Mouse (Mus musculus): ENCODE results near the gene Tnfsf15. TPM values are rescaled to one million over a fixed set of nuclear protein-coding genes. Genes with fewer than 3 reads are reported as not detected.

Tnfsf15 gene
- polyA plus RNA-seq, 1 experiment from 2014 or later, result 0.25 TPM

DNA sequence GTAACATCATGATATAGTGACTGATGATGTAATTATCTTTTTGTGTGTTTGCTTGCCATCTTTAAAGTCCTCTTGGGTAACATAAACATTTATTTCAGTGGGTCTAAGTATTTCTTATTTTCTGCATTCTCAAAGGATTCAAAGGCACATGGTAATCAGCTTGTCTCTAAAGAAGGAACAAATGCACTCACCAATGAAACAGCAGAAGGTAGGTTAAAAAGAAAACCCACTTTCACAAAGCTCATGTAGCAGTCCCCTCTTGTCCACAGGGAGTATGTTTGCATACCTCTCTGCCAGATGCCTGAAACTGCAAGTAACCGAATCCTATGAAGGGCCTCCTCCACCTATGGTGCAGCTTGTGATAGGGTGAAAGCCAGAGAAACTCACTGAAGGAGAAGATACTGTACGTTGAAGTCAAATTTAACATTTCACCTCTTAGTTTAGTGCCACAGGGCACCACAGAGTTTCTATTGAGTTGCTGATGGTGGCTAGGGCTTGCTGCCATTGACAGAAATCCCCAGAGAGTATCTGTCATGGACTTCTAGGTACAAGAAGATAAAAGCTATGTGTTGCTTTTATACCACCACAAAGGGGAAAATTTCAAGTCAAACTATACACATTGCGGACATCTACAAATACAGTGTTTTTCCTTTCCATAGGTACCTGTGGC, 3.3 kb upstream of the Tnfsf15 start:
- H3K27me3 ChIP-seq (ENCODE audit: control insufficient read depth, insufficient read depth, low read length), result no peaks in the 10 kb centered on the region
- H3K4me1 ChIP-seq (replicated peaks; ENCODE audit: control insufficient read depth, insufficient read depth, low read length), result peaks cover 2% of the 10 kb centered on the region; the same call in 1 of the 2 replicates
- H3K27ac ChIP-seq (ENCODE audit: low read depth, low read length), result no peak overlapping the region
- DNase-seq (ENCODE audit: low spot score) (no peak), ATAC-seq (ENCODE audit: low FRiP score) (no peak)
- H3K4me2 ChIP-seq (replicated peaks; ENCODE audit: low read depth, low read length), result no peak overlapping the region
- WGBS, result 67% methylated on average over 3 of the region's 3 CpGs
- no peak overlapping the region for H3K9ac ChIP-seq (ENCODE audit: low read depth, low read length)
- no peaks in the 10 kb centered on the region for H3K36me3 ChIP-seq (ENCODE audit: control insufficient read depth, insufficient read depth, low read length)
- no peaks in the 10 kb centered on the region for H3K9me3 ChIP-seq (ENCODE audit: control insufficient read depth, low read length)
- no peak overlapping the region for H3K4me3 ChIP-seq (ENCODE audit: low read depth, low read length)

DNA sequence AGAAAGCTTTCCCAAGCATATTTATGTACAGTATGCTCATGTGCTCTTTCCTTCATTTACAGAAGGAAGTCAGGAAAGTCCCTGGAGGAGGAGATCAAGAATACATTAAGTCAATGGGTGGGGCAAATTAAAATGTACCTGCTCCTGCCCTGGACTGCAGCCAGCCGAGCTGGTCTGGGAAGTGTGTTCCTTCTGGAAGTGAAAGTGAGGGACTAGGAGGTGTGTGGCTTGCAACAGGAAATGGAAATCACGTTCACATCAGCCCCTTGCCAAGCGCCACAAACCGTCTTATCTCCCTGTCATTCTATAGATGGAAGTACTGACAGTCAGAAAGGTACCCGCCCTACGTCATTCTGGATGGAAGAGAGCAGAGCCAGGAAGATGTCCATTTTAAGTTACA, 358 bp upstream of the Tnfsf15 start:
- H3K36me3 ChIP-seq (ENCODE audit: control insufficient read depth, insufficient read depth, low read length), result no peaks in the 10 kb centered on the region
- H3K4me1 ChIP-seq (replicated peaks; ENCODE audit: control insufficient read depth, insufficient read depth, low read length), result no peaks in the 10 kb centered on the region
- H3K9ac ChIP-seq (ENCODE audit: low read depth, low read length), result no peak overlapping the region
- no peaks in the 10 kb centered on the region for H3K9me3 ChIP-seq (ENCODE audit: control insufficient read depth, low read length)
- H3K27me3 ChIP-seq (ENCODE audit: control insufficient read depth, insufficient read depth, low read length), result no peaks in the 10 kb centered on the region
- no peak overlapping the region for H3K4me3 ChIP-seq (ENCODE audit: low read depth, low read length)
- H3K4me2 ChIP-seq (replicated peaks; ENCODE audit: low read depth, low read length), result no peak overlapping the region
- DNase-seq (ENCODE audit: low spot score) (no peak), ATAC-seq (ENCODE audit: low FRiP score) (no peak)
- WGBS, result 77% methylated on average over 6 of the region's 6 CpGs
- H3K27ac ChIP-seq (ENCODE audit: low read depth, low read length), result no peak overlapping the region

DNA sequence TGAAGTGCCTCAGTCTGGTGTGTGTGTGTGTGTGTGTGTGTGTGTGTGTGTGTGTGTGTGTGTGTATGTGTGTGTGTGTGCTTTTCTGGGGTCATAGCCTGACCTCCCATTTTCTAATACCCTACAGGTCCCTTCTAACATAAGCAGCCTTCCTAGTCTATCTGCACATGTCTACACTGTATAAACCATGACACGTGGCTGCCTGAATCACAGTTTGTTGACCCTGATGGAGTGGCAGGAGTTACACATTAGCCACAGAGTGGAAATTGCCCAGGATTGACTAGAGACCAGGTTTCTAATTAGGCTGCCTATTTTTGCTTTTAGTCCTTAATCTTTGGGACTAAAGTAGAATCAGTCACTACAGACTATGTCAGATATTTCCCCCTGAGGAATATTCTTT, 1.3 kb downstream of the Tnfsf15 start:
- Histone ChIP-seq H3K27ac (ENCODE audit: low read depth, low read length) (no peak overlapping the region), H3K27me3 (ENCODE audit: control insufficient read depth, insufficient read depth, low read length) (no peaks in the 10 kb centered on the region), H3K4me3 (ENCODE audit: low read depth, low read length) (no peak overlapping the region), H3K36me3 (ENCODE audit: control insufficient read depth, insufficient read depth, low read length) (no peaks in the 10 kb centered on the region), H3K4me2 (replicated peaks; ENCODE audit: low read depth, low read length) (no peak overlapping the region), H3K9ac (ENCODE audit: low read depth, low read length) (no peak overlapping the region), H3K4me1 (replicated peaks; ENCODE audit: control insufficient read depth, insufficient read depth, low read length) (no peaks in the 10 kb centered on the region), H3K9me3 (ENCODE audit: control insufficient read depth, low read length) (no peaks in the 10 kb centered on the region)
- 57% methylated on average over 1 of the region's 1 CpGs for WGBS
- ATAC-seq (ENCODE audit: low FRiP score) (no peak), DNase-seq (ENCODE audit: low spot score) (no peak)

DNA sequence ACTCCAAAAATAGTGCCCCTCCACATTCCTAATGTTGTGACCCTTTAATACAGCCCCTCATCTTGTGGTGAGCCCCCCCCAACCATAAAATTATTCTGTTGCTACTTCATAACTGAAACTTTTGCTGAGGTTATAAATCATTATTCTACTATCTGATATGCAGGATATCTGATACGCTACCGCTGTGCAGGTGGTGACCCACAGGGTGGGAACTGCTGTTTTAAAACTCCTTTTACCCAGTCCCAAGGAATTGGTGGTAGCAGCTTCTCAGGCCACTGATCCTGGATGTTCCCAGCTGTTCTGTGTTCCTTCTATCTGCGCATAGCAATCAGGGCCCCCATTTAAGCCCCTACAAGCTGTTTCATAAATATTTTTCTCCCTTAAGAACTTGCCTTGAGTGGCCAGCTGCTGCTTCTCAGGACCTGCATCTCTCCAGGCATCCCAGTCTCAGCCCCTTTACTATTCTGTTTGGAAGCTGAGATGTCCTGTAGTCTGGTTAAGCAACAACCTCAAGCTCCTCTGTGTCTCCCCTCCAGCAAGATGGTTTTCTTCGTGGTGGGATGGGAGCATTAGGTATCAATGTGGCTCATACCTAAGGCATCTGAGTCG, 2.0 kb downstream of the Tnfsf15 start:
- 75% methylated on average over 5 of the region's 5 CpGs for WGBS
- no peak overlapping the region for H3K9ac ChIP-seq (ENCODE audit: low read depth, low read length)
- no peaks in the 10 kb centered on the region for H3K27me3 ChIP-seq (ENCODE audit: control insufficient read depth, insufficient read depth, low read length)
- no peaks in the 10 kb centered on the region for H3K4me1 ChIP-seq (replicated peaks; ENCODE audit: control insufficient read depth, insufficient read depth, low read length)
- no peak overlapping the region for H3K4me3 ChIP-seq (ENCODE audit: low read depth, low read length)
- no peak overlapping the region for H3K4me2 ChIP-seq (replicated peaks; ENCODE audit: low read depth, low read length)
- no peak overlapping the region for H3K27ac ChIP-seq (ENCODE audit: low read depth, low read length)
- no peaks in the 10 kb centered on the region for H3K9me3 ChIP-seq (ENCODE audit: control insufficient read depth, low read length)
- ATAC-seq (ENCODE audit: low FRiP score), result no peak
- H3K36me3 ChIP-seq (ENCODE audit: control insufficient read depth, insufficient read depth, low read length), result no peaks in the 10 kb centered on the region
- no peak for DNase-seq (ENCODE audit: low spot score)

DNA sequence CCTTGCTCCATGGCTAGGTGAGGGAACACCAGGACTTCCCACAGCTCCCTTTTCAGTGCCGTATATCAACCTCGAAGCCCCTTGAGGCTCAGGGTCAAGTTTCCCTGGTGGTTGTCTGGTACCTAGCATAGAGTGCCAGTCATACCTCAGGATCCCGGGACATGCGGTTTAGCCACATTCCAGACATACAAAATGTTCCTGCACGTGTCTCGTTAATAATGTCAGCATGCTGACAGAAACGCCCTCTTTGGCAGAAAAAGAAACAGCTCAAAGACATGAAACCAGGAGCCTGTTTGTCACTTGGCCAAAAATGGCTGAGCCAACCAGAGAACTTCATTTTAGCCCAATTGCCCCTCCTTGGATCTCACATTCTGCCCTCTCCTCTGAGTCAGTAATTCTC, 2.8 kb downstream of the Tnfsf15 start:
- no peak overlapping the region for H3K27ac ChIP-seq (ENCODE audit: low read depth, low read length)
- no peaks in the 10 kb centered on the region for H3K36me3 ChIP-seq (ENCODE audit: control insufficient read depth, insufficient read depth, low read length)
- 73% methylated on average over 7 of the region's 7 CpGs for WGBS
- no peaks in the 10 kb centered on the region for H3K27me3 ChIP-seq (ENCODE audit: control insufficient read depth, insufficient read depth, low read length)
- no peak for DNase-seq (ENCODE audit: low spot score)
- no peak for ATAC-seq (ENCODE audit: low FRiP score)
- no peak overlapping the region for H3K9ac ChIP-seq (ENCODE audit: low read depth, low read length)
- no peak overlapping the region for H3K4me2 ChIP-seq (replicated peaks; ENCODE audit: low read depth, low read length)
- no peaks in the 10 kb centered on the region for H3K9me3 ChIP-seq (ENCODE audit: control insufficient read depth, low read length)
- H3K4me1 ChIP-seq (replicated peaks; ENCODE audit: control insufficient read depth, insufficient read depth, low read length), result no peaks in the 10 kb centered on the region
- H3K4me3 ChIP-seq (ENCODE audit: low read depth, low read length), result no peak overlapping the region

DNA sequence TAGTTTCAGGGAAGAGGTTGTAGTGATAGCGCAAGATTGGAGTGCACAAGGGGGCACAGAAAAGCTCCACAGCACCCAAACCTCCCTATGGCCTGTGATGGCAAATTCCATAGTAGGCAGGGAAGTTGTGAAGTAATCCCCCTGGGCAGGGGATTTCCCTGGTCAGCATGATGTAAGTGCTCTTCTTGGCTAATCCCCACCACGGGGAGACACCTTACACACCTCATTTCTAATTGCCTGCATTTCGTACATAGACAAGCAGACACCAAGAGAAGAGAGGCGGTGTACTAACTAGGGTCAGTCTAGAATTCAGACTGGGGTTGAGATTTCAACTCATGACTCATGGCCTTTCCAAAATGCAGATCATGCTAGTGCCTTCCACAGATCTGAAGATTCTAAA, 4.2 kb downstream of the Tnfsf15 start:
- no peak overlapping the region for H3K9ac ChIP-seq (ENCODE audit: low read depth, low read length)
- no peak overlapping the region for H3K4me2 ChIP-seq (replicated peaks; ENCODE audit: low read depth, low read length)
- H3K36me3 ChIP-seq (ENCODE audit: control insufficient read depth, insufficient read depth, low read length), result no peaks in the 10 kb centered on the region
- H3K4me3 ChIP-seq (ENCODE audit: low read depth, low read length), result no peak overlapping the region
- H3K4me1 ChIP-seq (replicated peaks; ENCODE audit: control insufficient read depth, insufficient read depth, low read length), result no peaks in the 10 kb centered on the region
- H3K9me3 ChIP-seq (ENCODE audit: control insufficient read depth, low read length), result no peaks in the 10 kb centered on the region
- H3K27ac ChIP-seq (ENCODE audit: low read depth, low read length), result no peak overlapping the region
- ATAC-seq (ENCODE audit: low FRiP score) (no peak), DNase-seq (ENCODE audit: low spot score) (no peak)
- no peaks in the 10 kb centered on the region for H3K27me3 ChIP-seq (ENCODE audit: control insufficient read depth, insufficient read depth, low read length)
- 89% methylated on average over 4 of the region's 4 CpGs for WGBS

DNA sequence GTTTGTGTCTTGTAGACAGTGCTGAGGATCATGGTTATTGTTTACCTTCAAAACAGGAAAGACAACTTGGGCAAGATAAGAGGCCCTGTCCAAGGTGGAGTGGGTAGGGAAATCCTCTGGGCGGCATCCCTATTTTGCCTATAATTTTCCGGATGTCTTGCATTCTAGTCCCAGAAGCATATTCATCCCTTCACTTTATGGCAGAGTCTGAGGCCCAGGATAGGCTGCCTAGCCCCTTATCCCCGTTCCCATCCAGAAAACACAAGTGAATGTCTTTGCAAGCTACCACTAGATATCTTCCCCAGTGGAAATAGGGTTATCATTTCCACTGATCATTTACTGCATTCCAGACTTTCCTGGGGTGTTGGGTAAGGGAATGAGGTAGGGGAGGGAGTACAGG, 4.9 kb downstream of the Tnfsf15 start:
- WGBS, result 90% methylated on average over 3 of the region's 3 CpGs
- no peak overlapping the region for H3K27ac ChIP-seq (ENCODE audit: low read depth, low read length)
- H3K9ac ChIP-seq (ENCODE audit: low read depth, low read length), result no peak overlapping the region
- no peaks in the 10 kb centered on the region for H3K9me3 ChIP-seq (ENCODE audit: control insufficient read depth, low read length)
- no peak overlapping the region for H3K4me3 ChIP-seq (ENCODE audit: low read depth, low read length)
- no peaks in the 10 kb centered on the region for H3K36me3 ChIP-seq (ENCODE audit: control insufficient read depth, insufficient read depth, low read length)
- DNase-seq (ENCODE audit: low spot score), result no peak
- H3K27me3 ChIP-seq (ENCODE audit: control insufficient read depth, insufficient read depth, low read length), result no peaks in the 10 kb centered on the region
- no peak for ATAC-seq (ENCODE audit: low FRiP score)
- H3K4me2 ChIP-seq (replicated peaks; ENCODE audit: low read depth, low read length), result no peak overlapping the region
- no peaks in the 10 kb centered on the region for H3K4me1 ChIP-seq (replicated peaks; ENCODE audit: control insufficient read depth, insufficient read depth, low read length)

DNA sequence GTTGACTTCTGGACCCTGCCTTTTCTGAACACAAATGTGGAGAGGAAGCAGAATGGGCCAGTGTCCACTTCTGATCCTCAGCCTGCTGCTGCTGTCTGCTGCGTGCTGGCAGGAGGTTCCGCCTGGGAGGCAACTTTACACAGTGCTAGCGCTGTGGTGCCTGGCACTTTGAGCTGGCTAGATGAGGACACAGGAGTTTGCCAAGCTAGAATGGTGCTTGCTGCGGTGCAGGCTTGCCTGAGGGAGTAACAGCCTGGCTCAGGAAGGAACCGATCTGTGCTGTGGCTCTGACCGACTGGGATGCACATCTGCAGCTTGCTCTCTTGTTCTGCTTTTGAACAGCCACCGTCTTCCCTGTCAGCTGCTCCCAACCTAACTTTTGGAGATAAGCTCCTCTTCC, 5.4 kb downstream of the Tnfsf15 start:
- Histone ChIP-seq H3K27ac (ENCODE audit: low read depth, low read length) (no peak overlapping the region), H3K4me1 (replicated peaks; ENCODE audit: control insufficient read depth, insufficient read depth, low read length) (no peaks in the 10 kb centered on the region), H3K4me2 (replicated peaks; ENCODE audit: low read depth, low read length) (no peak overlapping the region), H3K27me3 (ENCODE audit: control insufficient read depth, insufficient read depth, low read length) (no peaks in the 10 kb centered on the region), H3K9ac (ENCODE audit: low read depth, low read length) (no peak overlapping the region), H3K36me3 (ENCODE audit: control insufficient read depth, insufficient read depth, low read length) (no peaks in the 10 kb centered on the region), H3K9me3 (ENCODE audit: control insufficient read depth, low read length) (no peaks in the 10 kb centered on the region), H3K4me3 (ENCODE audit: low read depth, low read length) (no peak overlapping the region)
- WGBS, result 73% methylated on average over 7 of the region's 7 CpGs
- no peak for DNase-seq (ENCODE audit: low spot score)
- no peak for ATAC-seq (ENCODE audit: low FRiP score)

DNA sequence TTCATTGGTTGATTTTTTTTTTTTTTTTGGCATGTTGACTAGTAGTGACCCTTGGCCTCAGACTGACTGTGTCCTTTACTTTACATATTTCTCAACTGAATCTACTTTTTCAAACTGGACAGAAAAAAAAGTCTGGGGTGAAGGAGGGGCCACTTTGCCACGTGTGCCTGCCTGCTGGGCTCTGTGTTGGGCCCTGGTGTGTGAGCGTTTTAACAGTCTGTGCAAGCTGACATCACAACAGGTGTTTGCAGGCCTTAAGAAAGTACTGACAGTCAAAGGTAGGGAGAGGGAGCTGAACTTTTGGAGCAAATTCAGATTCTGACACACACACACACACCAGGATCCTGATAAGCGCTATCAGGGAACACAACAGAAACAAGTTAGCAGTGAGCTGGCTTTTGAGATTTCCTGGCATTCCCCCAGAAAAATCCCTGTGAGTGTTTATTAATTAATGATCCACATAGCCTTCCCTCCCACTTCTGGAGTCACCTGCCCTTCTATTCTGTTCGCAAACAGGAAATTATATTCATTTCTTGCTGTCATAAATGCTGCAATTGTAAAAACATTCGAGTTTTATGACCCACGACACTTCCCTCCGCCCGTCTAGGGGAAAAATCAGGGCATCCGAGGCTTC, 6.4 kb downstream of the Tnfsf15 start:
- no peak for DNase-seq (ENCODE audit: low spot score)
- H3K9ac ChIP-seq (ENCODE audit: low read depth, low read length), result no peak overlapping the region
- H3K9me3 ChIP-seq (ENCODE audit: control insufficient read depth, low read length), result no peaks in the 10 kb centered on the region
- H3K27me3 ChIP-seq (ENCODE audit: control insufficient read depth, insufficient read depth, low read length), result no peaks in the 10 kb centered on the region
- no peak for ATAC-seq (ENCODE audit: low FRiP score)
- no peaks in the 10 kb centered on the region for H3K36me3 ChIP-seq (ENCODE audit: control insufficient read depth, insufficient read depth, low read length)
- H3K4me1 ChIP-seq (replicated peaks; ENCODE audit: control insufficient read depth, insufficient read depth, low read length), result no peaks in the 10 kb centered on the region
- no peak overlapping the region for H3K4me3 ChIP-seq (ENCODE audit: low read depth, low read length)
- H3K27ac ChIP-seq (ENCODE audit: low read depth, low read length), result no peak overlapping the region
- H3K4me2 ChIP-seq (replicated peaks; ENCODE audit: low read depth, low read length), result no peak overlapping the region
- WGBS, result 79% methylated on average over 9 of the region's 9 CpGs

All from hindbrain, embryonic 11.5 days (tissue).